Mouse (Mus musculus) midbrain, postnatal 0 days (tissue): ENCODE results near the gene Rab31. TPM values are rescaled to one million over a fixed set of nuclear protein-coding genes. Genes with fewer than 3 reads are reported as not detected.

ENCODE experiments used
- ATAC-seq: fragments of 200-750 bp; cut with Nextera tagmentation; 2 replicates; pipeline ENCODE4 v1.8.0; 2017; ENCODE audit warnings: moderate number of reproducible peaks, mild to moderate bottlenecking, moderate TSS enrichment, moderate library complexity; ENCODE audit not compliant: low FRiP score
- DNase-seq: peaks from one replicate; pipeline ENCODE4 v3.0.0-alpha.2; 2015; ENCODE audit warnings: low spot score
- H3K27ac ChIP-seq: fragments of 300-500 bp; sonication (generic); 2 replicates; pipeline ENCODE4 v1.5.1; 2014; ENCODE audit warnings: low read depth, mild to moderate bottlenecking, low read length, mixed read lengths
- H3K27me3 ChIP-seq: fragments of 300-500 bp; sonication (generic); 2 replicates; pipeline ENCODE4 v1.6.1; 2014; ENCODE audit warnings: low read length, control low read depth, mixed read lengths; ENCODE audit not compliant: insufficient read depth
- H3K36me3 ChIP-seq: fragments of 300-500 bp; sonication (generic); 2 replicates; pipeline ENCODE4 v1.6.1; 2014; ENCODE audit warnings: low read length, control low read depth, mixed read lengths; ENCODE audit not compliant: insufficient read depth
- H3K4me1 ChIP-seq: fragments of 300-500 bp; sonication (generic); 2 replicates; pipeline ENCODE4 v1.6.1; 2014; ENCODE audit warnings: mild to moderate bottlenecking, control low read depth, antibody characterized with exemption, low read length, mixed read lengths; ENCODE audit not compliant: insufficient read depth
- H3K4me2 ChIP-seq: fragments of 300-500 bp; sonication (generic); 2 replicates; pipeline ENCODE4 v1.6.1; 2014; ENCODE audit warnings: low read depth, mild to moderate bottlenecking, low read length, mixed read lengths; ENCODE audit not compliant: poor library complexity, severe bottlenecking
- H3K4me3 ChIP-seq: fragments of 300-500 bp; sonication (generic); 2 replicates; pipeline ENCODE4 v1.5.1; 2014; ENCODE audit warnings: low read depth, mild to moderate bottlenecking, low read length, moderate library complexity
- H3K9ac ChIP-seq: fragments of 300-500 bp; sonication (generic); replicated peaks from 2 replicates; pipeline ENCODE4 v1.6.1; 2014; ENCODE audit warnings: mild to moderate bottlenecking, low read length, moderate library complexity, mixed read lengths; ENCODE audit not compliant: poor library complexity, severe bottlenecking
- H3K9me3 ChIP-seq: fragments of 300-500 bp; sonication (generic); 2 replicates; pipeline ENCODE4 v1.6.1; 2016; ENCODE audit warnings: low read length, control low read depth
- CTCF ChIP-seq: IDR thresholded peaks from 2 replicates; pipeline ENCODE4 v1.5.1; 2016; ENCODE audit warnings: antibody characterized with exemption, mild to moderate bottlenecking
- WGBS: fragments of 180-500 bp; shearing (Covaris S2); extraction: QIAGEN DNeasy Blood & Tissue Kit; methylation state at CpG from one replicate; pipeline ENCODE4 v1.1.7; 2014; 5-methylcytosine and 5-hydroxymethylcytosine counted together
- polyA plus RNA-seq: library from polyadenylated mRNA; unstranded; fragments of >200 nt; fragmentation: Nextera tagmentation; extraction: Ambion mirVana; gene quantifications from 2 replicates; pipeline ENCODE4 v1.2.1, GENCODE M21; 2015
- total RNA-seq: library from RNA; depleted of rRNA; stranded (reverse); fragments of >200 nt; gene quantifications from 2 replicates; pipeline ENCODE4 v1.2.3, GENCODE M21; 2014

Gene Rab31
- total and polyA plus RNA-seq, 2 experiments from 2014 or later, result 67.6 to 88.1 TPM

DNA sequence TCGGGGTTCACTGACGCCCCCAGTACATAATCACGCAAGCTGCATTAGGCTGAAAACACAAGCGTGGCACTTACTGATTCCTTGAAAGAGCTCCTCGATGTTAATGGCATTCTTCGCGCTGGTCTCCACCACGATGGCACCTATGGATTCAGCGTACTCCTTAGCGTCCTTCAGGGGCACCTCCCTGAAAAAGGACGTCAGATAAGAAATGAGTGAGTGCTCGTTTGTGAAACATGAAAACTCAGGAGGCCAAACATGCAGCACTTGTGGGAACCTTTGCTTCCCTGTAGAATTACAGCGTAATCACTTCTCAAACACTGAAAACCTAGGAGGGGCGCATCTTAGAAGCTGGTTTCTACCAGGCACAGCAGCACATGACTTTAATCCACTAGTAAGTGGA, 104.8 kb downstream of the Rab31 start:
- no peak overlapping the region for H3K4me2 ChIP-seq
- no peak for ATAC-seq
- H3K36me3 ChIP-seq, result no peaks in the 10 kb centered on the region
- no peak for DNase-seq
- no peak overlapping the region for H3K4me3 ChIP-seq
- no peaks in the 10 kb centered on the region for H3K27me3 ChIP-seq
- no peak for TF ChIP-seq CTCF
- no peaks in the 10 kb centered on the region for H3K9me3 ChIP-seq
- H3K27ac ChIP-seq, result no peak overlapping the region
- WGBS, result 83% methylated on average over 14 of the region's 14 CpGs
- H3K4me1 ChIP-seq, result no peaks in the 10 kb centered on the region
- no peak overlapping the region for H3K9ac ChIP-seq

DNA sequence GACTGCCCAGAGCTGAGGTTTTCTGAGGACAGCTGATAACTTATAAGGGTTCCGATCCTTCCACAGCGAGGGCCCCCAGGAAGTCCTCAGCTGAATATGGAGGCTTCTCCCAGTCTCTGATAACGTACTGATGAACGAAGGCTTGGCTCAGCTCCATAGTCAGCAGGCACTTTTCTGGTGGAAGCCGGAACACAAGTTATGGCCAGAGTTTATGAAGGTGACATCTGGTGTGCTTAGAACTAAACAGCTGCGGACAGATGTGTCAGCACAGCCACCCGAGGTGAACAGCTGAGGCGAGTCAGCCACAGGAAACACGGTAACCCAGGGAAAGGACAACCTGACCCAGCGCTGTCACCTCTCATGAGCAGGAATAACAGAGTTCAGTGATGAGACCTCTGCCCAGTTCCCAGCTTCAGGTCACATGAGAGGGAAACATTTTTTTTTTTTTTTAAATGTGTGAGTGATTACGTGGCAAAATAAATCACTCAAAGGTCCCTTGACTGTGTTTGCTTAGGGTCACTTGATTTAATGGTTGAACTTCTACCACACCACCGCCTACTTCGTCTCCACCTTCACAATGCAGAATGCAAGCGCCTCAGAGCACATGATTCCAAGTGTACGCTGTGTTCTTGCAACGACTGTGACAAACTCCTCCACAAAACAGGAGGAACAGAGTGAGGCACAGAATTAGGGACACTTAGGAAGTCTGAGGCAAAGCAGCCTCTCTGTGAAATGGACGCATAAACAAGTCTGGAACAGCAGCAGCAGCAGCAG, 106.0 kb downstream of the Rab31 start:
- DNase-seq, result no peak
- ATAC-seq, result no peak
- Histone ChIP-seq H3K9ac (no peak overlapping the region), H3K4me1 (no peaks in the 10 kb centered on the region), H3K9me3 (no peaks in the 10 kb centered on the region), H3K4me2 (no peak overlapping the region), H3K4me3 (no peak overlapping the region), H3K36me3 (no peaks in the 10 kb centered on the region), H3K27ac (no peak overlapping the region), H3K27me3 (no peaks in the 10 kb centered on the region)
- WGBS, result 88% methylated on average over 17 of the region's 17 CpGs
- no peak for TF ChIP-seq CTCF

DNA sequence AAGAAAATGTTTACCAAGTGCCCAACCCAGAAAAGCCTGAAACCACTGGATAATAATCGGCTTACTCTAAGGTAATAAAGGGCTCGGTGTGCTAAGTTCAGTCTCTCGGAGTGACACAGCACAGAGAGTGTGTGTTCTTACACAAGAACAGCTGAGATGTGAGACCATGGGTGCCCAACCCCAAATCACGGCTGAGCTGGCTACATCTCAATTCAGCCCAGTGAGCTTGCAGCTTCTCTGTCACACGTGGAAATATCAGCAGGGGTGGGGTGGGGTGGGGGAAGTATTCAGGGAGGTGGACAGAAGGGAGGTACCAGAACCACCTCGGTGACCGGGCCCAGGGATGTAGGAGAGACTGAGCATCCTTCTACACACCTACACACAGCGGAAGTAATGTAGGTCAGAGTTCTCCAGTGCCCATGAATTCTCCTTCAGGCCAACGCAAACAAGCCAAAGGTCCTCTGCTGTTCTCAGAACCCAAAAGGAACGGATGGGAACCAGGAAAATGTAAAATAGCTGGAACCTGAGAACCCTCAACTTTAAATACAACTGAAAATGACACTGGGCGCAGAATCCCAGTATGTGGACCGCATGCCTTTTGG, 106.7 kb downstream of the Rab31 start:
- no peak overlapping the region for H3K27ac ChIP-seq
- DNase-seq, result no peak
- no peak for ATAC-seq
- no peaks in the 10 kb centered on the region for H3K9me3 ChIP-seq
- no peak overlapping the region for H3K4me3 ChIP-seq
- H3K36me3 ChIP-seq, result no peaks in the 10 kb centered on the region
- no peak overlapping the region for H3K9ac ChIP-seq
- H3K4me2 ChIP-seq, result no peak overlapping the region
- no peaks in the 10 kb centered on the region for H3K4me1 ChIP-seq
- TF ChIP-seq CTCF, result no peak
- H3K27me3 ChIP-seq, result no peaks in the 10 kb centered on the region
- WGBS, result 89% methylated on average over 12 of the region's 12 CpGs

DNA sequence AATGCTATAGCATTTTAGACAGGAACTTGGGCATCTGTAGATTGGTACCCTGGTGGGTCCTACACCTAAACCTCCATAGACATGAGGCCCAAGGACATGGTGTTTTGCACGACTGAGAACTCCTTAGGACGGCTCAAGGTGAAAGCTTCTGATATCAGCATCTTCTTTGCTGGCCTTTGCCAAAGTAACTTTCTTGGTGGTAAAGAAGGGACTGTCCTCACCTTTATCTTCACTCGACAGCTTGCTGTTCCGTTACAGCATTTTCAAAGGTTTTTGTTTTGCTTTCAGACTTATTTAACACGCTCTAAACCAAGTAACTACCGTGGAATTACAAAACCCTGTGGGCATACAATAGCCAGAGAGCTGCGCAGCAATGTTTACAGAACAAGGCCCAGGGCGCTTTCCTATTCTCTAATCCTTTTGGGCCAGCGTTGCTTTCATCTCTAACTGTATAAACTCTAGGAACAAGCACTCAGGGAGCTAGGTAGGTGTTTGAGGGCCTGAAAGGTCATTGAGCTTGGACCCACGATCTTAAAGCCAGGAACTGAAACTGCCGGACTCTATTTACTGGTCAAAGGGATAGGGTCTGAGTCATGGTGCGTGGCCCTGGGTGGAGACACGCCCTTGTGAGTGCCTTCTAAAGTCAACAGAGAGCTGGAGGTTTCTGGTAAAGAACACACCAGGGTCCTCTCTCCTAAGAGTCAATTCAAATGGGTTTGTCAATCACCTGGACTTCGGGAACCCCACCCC, 109.0 kb downstream of the Rab31 start:
- no peak for TF ChIP-seq CTCF
- H3K27me3 ChIP-seq, result no peaks in the 10 kb centered on the region

DNA sequence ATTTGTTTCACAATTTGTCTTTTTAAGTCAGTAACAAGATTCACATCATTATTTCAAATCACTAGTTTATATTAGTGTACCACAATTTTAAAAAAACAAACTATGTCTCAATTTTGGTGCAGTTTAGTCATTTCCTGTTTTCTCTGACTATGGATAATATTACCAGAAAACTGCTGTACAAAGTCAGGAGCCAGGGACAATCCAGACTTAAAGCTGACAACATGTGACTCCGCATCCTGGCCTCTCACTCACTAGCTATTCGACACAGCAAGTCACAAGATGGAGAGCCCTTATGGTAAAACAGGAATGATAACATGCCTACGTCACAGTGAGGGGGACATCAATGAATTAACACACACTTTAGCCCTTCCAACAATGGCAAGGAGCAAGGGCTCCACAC, 109.9 kb downstream of the Rab31 start:
- Histone ChIP-seq H3K4me2 (no peak overlapping the region), H3K27ac (no peak overlapping the region), H3K4me1 (no peaks in the 10 kb centered on the region), H3K27me3 (no peaks in the 10 kb centered on the region), H3K9ac (no peak overlapping the region), H3K9me3 (no peaks in the 10 kb centered on the region), H3K4me3 (no peak overlapping the region), H3K36me3 (no peaks in the 10 kb centered on the region; the same call in 1 of the 2 replicates)
- WGBS, result 88% methylated on average over 3 of the region's 3 CpGs
- ATAC-seq (no peak), DNase-seq (no peak)
- TF ChIP-seq CTCF, result no peak

More for the DNA sequence above, 109.0 kb downstream of the Rab31 start:
- H3K4me2 ChIP-seq, result no peak overlapping the region
- H3K9ac ChIP-seq, result no peak overlapping the region
- WGBS, result 69% methylated on average over 14 of the region's 14 CpGs
- no peaks in the 10 kb centered on the region for H3K9me3 ChIP-seq
- H3K4me1 ChIP-seq, result no peaks in the 10 kb centered on the region
- no peak for DNase-seq
- no peak overlapping the region for H3K4me3 ChIP-seq
- no peak overlapping the region for H3K27ac ChIP-seq
- ATAC-seq, result no peak
- H3K36me3 ChIP-seq, result no peaks in the 10 kb centered on the region; the same call in 1 of the 2 replicates

DNA sequence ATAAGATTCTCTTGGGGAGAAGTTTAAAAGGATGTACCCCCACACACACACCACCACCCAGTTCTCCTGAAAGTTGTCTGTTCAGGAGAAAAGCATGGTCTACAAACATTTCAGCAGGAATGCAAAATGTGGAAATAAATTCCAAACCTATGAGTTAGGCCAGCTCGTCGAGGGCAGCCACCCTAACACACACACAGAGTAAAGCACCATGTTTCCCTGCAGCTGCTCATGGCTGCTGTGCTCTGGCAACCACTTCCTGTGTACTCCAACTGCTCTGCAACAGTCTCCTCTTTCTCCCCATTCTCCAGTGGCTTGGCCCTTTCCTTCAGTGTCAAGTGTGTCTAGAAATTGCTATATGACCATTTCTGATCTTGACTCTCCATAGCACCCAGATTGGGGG, 114.1 kb downstream of the Rab31 start:
- ATAC-seq, result no peak
- H3K4me2 ChIP-seq, result no peak overlapping the region
- WGBS, result 92% methylated on average over 2 of the region's 2 CpGs
- no peak overlapping the region for H3K4me3 ChIP-seq
- no peak for TF ChIP-seq CTCF
- no peak overlapping the region for H3K9ac ChIP-seq
- H3K4me1 ChIP-seq, result no peaks in the 10 kb centered on the region
- H3K36me3 ChIP-seq, result no peaks in the 10 kb centered on the region; the same call in none of the 2 replicates
- DNase-seq, result no peak
- H3K27me3 ChIP-seq, result no peaks in the 10 kb centered on the region
- no peaks in the 10 kb centered on the region for H3K9me3 ChIP-seq
- no peak overlapping the region for H3K27ac ChIP-seq
